Mouse (Mus musculus) limb, embryonic 10.5 days (tissue): ENCODE results near the gene Luc7l. TPM values are rescaled to one million over a fixed set of nuclear protein-coding genes. Genes with fewer than 3 reads are reported as not detected.
"Not testable (repeated sequence)": the region's sequence is repeated elsewhere in the genome, so short reads cannot be mapped to it uniquely, and the experiment has no call there.

ENCODE experiments used
- DNase-seq: peaks from one replicate; pipeline ENCODE4 v3.0.0-alpha.2; 2017; ENCODE audit warnings: low spot score
- H3K27ac ChIP-seq: fragments of 300-500 bp; sonication (generic); 2 replicates; pipeline ENCODE4 v1.5.1; 2016; ENCODE audit warnings: mild to moderate bottlenecking
- H3K27me3 ChIP-seq: fragments of 300-500 bp; sonication (generic); 2 replicates; pipeline ENCODE4 v1.6.1; 2016; ENCODE audit warnings: low read depth, mild to moderate bottlenecking; ENCODE audit not compliant: poor library complexity, severe bottlenecking
- H3K36me3 ChIP-seq: fragments of 300-500 bp; sonication (generic); 2 replicates; pipeline ENCODE4 v1.6.1; 2016; ENCODE audit warnings: mild to moderate bottlenecking, moderate library complexity
- H3K4me1 ChIP-seq: fragments of 300-500 bp; sonication (generic); 2 replicates; pipeline ENCODE4 v1.6.1; 2016
- H3K4me3 ChIP-seq: fragments of 300-500 bp; sonication (generic); 2 replicates; pipeline ENCODE4 v1.5.1; 2016; ENCODE audit warnings: mild to moderate bottlenecking, moderate library complexity
- H3K9me3 ChIP-seq: fragments of 300-500 bp; sonication (generic); replicated peaks from 2 replicates; pipeline ENCODE4 v1.6.1; 2016; ENCODE audit warnings: mild to moderate bottlenecking
- WGBS: fragments of 180-500 bp; shearing (Covaris S2); methylation state at CpG from one replicate; pipeline ENCODE4 v1.1.7; 2016; 5-methylcytosine and 5-hydroxymethylcytosine counted together
- polyA plus RNA-seq: library from polyadenylated mRNA; unstranded; fragments of >200 nt; fragmentation: Nextera tagmentation; extraction: Ambion mirVana; gene quantifications from 2 replicates; pipeline ENCODE4 v1.2.1, GENCODE M21; 2016

The Luc7l gene
- polyA plus RNA-seq, 1 experiment from 2014 or later = 137 TPM

DNA sequence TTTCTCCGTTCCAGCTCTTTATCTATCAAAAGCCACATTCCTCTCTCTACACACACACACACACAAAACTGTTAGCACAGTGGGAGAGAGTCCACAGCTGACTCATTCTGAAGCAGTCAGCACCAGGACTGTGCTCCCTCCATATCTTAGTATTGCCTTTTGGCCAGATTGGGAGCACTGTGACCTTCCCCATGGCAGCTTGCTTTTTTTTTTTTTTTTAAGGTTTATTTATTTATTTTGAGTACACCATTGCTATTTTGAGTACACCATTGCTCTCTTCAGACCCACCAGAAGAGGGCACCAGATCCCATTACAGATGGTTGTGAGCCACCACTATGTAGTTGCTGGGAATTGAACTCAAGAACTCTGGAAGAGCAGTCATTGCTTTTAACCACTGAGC, 16.2 kb downstream of the Luc7l start:
- H3K4me3 ChIP-seq = no peak overlapping the region
- H3K9me3 ChIP-seq = no peaks in the 10 kb centered on the region
- H3K27ac ChIP-seq = no peak overlapping the region
- WGBS = 95% methylated on average over 1 of the region's 1 CpGs
- no peaks in the 10 kb centered on the region for H3K4me1 ChIP-seq
- no peaks in the 10 kb centered on the region for H3K27me3 ChIP-seq
- DNase-seq = no peak
- H3K36me3 ChIP-seq = peaks cover 95% of the 10 kb centered on the region

DNA sequence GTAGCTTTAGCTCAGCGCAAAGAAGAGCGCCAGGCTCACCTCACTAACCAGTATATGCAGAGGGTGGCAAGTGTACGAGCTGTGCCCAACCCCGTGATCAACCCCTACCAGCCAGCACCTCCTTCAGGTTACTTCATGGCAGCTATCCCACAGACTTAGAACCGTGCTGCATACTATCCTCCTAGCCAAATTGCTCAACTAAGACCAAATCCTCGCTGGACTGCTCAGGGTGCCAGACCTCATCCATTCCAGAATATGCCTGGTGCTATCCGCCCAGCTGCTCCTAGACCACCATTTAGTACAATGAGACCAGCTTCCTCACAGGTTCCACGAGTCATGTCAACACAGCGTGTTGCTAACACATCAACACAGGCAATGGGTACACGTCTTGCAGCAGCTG, 16.9 kb downstream of the Luc7l start:
- not testable (repeated sequence) for H3K9me3 ChIP-seq, H3K27ac ChIP-seq, DNase-seq, H3K4me3 ChIP-seq, H3K27me3 ChIP-seq, H3K4me1 ChIP-seq
- H3K36me3 ChIP-seq = peaks cover 95% of the 10 kb centered on the region
- 96% methylated on average over 10 of the region's 10 CpGs for WGBS

GRCm38 (mm10) chr17:26272586-26272985, 19.9 kb downstream of the Luc7l start:
- Histone ChIP-seq H3K4me3 (no peak overlapping the region), H3K36me3 (peaks cover 96% of the 10 kb centered on the region), H3K27ac (no peak overlapping the region), H3K27me3 (no peaks in the 10 kb centered on the region), H3K4me1 (no peaks in the 10 kb centered on the region), H3K9me3 (no peaks in the 10 kb centered on the region)
- 87% methylated on average over 3 of the region's 3 CpGs for WGBS
- DNase-seq = no peak

DNA sequence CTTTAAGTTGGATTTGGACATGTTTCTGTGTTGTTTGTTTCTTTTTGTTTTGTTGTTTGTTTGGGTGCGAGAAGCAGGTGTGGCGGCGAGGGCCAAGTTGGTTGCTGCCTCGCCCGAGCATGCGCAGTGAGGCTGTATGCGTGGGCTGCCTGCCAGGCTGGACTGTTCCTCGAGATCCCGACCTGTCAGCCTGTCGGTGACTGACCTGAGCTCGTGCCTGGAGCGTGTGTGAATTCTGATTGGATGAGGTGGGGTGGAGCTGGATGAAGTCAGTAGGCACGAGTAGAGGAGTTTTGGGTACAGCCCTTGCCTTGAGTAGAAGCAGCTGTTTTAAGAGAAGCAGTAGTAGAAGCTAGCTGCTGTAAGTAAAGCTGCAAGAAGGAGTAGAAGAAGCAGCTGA, 23.2 kb downstream of the Luc7l start:
- Histone ChIP-seq H3K27ac (no peak overlapping the region), H3K36me3 (peaks cover 98% of the 10 kb centered on the region), H3K4me1 (no peaks in the 10 kb centered on the region), H3K4me3 (no peak overlapping the region), H3K27me3 (no peaks in the 10 kb centered on the region), H3K9me3 (no peaks in the 10 kb centered on the region)
- 90% methylated on average over 13 of the region's 13 CpGs for WGBS
- DNase-seq = no peak

DNA sequence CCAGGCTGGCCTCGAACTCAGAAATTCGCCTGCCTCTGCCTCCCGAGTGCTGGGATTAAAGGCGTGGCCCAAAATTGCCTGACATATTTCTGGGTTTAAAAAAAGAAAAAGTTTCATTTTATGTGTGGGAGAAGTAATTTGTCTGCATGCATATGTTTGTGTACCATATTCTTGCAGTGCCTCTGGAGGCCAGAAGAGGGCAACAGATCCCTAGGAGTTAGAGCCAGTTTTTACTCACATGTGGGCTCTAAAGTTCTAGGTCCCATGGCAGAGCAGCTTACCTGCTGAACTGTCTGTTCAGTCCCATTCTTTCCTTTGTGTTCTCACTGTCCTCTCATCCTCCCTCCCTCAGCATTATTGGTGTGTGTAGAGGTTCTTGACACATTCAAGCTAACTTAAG, 24.0 kb downstream of the Luc7l start:
- no peaks in the 10 kb centered on the region for H3K9me3 ChIP-seq
- H3K27me3 ChIP-seq = no peaks in the 10 kb centered on the region
- H3K4me1 ChIP-seq = no peaks in the 10 kb centered on the region
- 90% methylated on average over 4 of the region's 4 CpGs for WGBS
- H3K36me3 ChIP-seq = peaks cover 98% of the 10 kb centered on the region
- H3K4me3 ChIP-seq = no peak overlapping the region
- DNase-seq = no peak
- no peak overlapping the region for H3K27ac ChIP-seq

DNA sequence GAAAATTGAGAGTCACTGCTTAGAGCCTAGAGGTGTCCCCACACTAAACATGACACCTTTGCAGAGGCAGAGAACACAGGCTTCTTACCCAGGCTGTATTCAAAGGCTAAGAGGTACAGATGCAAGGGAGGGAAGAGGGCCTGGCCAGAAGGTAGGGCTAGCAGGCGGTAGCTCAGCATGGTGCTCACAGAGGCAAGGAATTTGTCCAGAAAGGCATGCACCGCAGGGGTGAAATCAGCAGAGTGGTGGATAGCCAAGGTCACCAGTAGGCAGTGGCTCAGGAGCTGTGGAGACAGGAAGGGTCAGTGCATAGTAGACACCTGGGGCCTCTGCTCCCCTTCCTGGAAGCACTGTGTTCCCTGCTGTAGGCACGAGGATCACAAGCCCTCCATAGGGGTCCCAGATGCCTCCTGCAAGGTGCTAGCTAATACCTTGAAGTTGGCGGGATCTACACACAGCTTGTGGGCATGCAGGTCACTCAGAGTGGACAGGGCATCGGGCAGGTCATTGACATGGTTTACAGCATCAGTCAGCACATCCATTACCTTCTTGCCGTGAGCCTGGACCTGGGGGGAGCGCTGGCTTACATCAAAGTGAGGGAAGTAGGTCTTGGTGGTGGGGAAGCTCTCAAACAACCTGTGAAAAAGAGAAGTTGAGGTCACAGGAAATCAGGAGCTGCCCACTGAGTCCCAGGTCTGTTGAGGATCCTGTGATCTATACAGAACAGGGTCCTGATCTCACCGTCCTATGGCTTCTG, 33.7 kb downstream of the Luc7l start:
- peaks cover 3% of the 10 kb centered on the region; the same call in 1 of the 2 replicates for H3K9me3 ChIP-seq
- peaks cover 100% of the 10 kb centered on the region for H3K36me3 ChIP-seq
- DNase-seq = no peak
- H3K27me3 ChIP-seq = no peaks in the 10 kb centered on the region
- WGBS = 86% methylated on average over 8 of the region's 8 CpGs
- H3K27ac ChIP-seq = no peak overlapping the region
- no peak overlapping the region for H3K4me3 ChIP-seq
- no peaks in the 10 kb centered on the region for H3K4me1 ChIP-seq

DNA sequence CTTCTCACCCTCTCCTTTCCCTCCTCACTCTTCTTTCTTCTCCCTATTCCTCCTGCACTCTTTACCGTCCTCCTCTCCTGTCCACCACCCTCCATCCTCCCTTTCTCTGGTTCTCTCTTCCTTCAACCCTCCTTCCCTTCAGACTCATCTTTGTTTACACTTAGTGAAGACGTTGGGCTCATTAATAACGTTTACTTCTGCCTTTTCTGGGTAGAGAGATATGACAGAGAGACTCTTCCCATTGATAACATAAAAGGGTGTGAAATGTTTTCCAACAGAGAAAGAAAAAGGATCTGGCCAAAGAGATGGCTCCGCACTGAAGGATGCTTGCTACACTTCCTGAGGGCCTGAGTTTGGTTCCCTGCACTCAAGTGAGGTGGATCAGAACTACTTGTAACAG, 36.8 kb downstream of the Luc7l start:
- H3K9me3 ChIP-seq = peaks cover 9% of the 10 kb centered on the region; the same call in 1 of the 2 replicates
- peaks cover 75% of the 10 kb centered on the region for H3K36me3 ChIP-seq
- H3K4me3 ChIP-seq = no peak overlapping the region
- DNase-seq = no peak
- no peaks in the 10 kb centered on the region for H3K27me3 ChIP-seq
- WGBS = 82% methylated on average over 4 of the region's 4 CpGs
- no peaks in the 10 kb centered on the region for H3K4me1 ChIP-seq
- no peak overlapping the region for H3K27ac ChIP-seq

- 90% methylated on average over 4 of the region's 4 CpGs for WGBS
- not testable (repeated sequence) for H3K27ac ChIP-seq, H3K4me1 ChIP-seq, H3K4me3 ChIP-seq, H3K9me3 ChIP-seq, H3K36me3 ChIP-seq, H3K27me3 ChIP-seq, DNase-seq
Measured at GRCm38 (mm10) chr17:26298318-26298717, 45.6 kb downstream of the Luc7l start.

DNA sequence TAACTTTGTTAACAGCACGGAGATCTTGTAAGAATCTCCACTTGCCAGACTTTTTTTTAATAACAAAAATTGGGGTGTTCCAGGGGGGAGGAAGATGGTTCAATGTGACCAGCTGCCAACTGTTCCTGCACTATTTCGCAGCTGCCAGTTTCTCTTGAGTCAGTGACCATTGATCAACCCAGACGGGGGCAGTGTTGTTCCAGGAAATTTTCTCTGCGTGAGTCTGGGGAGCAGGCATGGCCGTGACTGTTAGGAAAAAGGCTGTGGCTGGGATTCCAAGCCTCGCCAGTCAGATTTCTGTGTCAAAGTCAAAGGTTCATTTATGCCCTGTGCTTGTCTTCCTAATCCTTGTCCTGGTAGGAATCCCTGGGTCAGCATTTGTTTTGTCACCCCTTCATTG, 61.6 kb downstream of the Luc7l start:
- no peak overlapping the region for H3K27ac ChIP-seq
- peak; percentile 69 for DNase-seq
- peaks cover 5% of the 10 kb centered on the region for H3K4me1 ChIP-seq
- WGBS = 20% methylated on average over 6 of the region's 6 CpGs
- no peak overlapping the region for H3K4me3 ChIP-seq
- no peaks in the 10 kb centered on the region for H3K36me3 ChIP-seq
- no peaks in the 10 kb centered on the region for H3K9me3 ChIP-seq
- peaks cover 25% of the 10 kb centered on the region for H3K27me3 ChIP-seq

DNA sequence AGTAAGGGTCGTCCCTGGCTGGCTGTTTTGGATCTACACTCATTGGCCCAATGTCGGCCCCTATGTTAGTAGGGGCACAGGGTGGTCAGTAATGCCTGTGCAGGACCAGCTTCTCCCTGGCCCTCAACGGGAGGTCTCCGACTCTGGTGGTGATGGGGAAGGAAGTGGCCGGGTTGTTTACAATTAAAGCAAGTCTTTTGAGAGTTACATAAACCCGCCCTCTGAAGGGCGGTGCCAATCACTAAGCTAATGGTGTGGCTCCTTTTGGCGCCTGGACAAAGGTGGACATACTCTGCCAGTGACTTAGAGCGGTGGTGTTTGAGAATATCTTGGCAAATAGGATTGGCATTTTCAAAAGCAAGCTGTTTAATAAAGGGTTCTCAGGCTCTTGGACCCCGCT, 62.8 kb downstream of the Luc7l start:
- WGBS = 36% methylated on average over 10 of the region's 10 CpGs
- no peaks in the 10 kb centered on the region for H3K36me3 ChIP-seq

GRCm38 (mm10) chr17:26318441-26318840, 65.7 kb downstream of the Luc7l start:
- Histone ChIP-seq H3K27ac (no peak overlapping the region), H3K4me3 (no peak overlapping the region), H3K4me1 (peaks cover 5% of the 10 kb centered on the region), H3K27me3 (peaks cover 25% of the 10 kb centered on the region), H3K36me3 (no peaks in the 10 kb centered on the region), H3K9me3 (no peaks in the 10 kb centered on the region)
- no peak for DNase-seq
- WGBS = 100% methylated on average over 1 of the region's 1 CpGs

More for the DNA sequence above, 62.8 kb downstream of the Luc7l start:
- H3K9me3 ChIP-seq = no peaks in the 10 kb centered on the region
- peaks cover 25% of the 10 kb centered on the region for H3K27me3 ChIP-seq
- peaks cover 5% of the 10 kb centered on the region for H3K4me1 ChIP-seq
- H3K4me3 ChIP-seq = no peak overlapping the region
- DNase-seq = no peak
- H3K27ac ChIP-seq = no peak overlapping the region
